Mouse (Mus musculus): Measurements from ENCODE around the gene Mtrr. TPM values are rescaled to one million over a fixed set of nuclear protein-coding genes. Genes with fewer than 3 reads are reported as not detected.

Mtrr gene
- 8.3 and 8.5 TPM in 2 replicates for polyA plus RNA-seq (2021; fragmentation: Nextera tagmentation)
- long read RNA-seq, experiment 1, transcript Mtrr-201 (15 exons, 3,692 nt), result major isoform, 11 of 19 reads
- long read RNA-seq, experiment 1, partial matches to known transcripts, result 7 of 19 reads
- long read RNA-seq, experiment 1, other reads (novel, unspliced or antisense), result 1 of 19 reads
- long read RNA-seq, experiment 2, transcript Mtrr-208 (14 exons, 2,728 nt), result minor isoform, 10 of 95 reads
- long read RNA-seq, experiment 2, transcript Mtrr-209 (15 exons, 3,861 nt), result minor isoform, 5 of 95 reads
- long read RNA-seq, experiment 2, transcript Mtrr-201 (15 exons, 3,692 nt), result major isoform, 53 of 95 reads
- long read RNA-seq, experiment 2, partial matches to known transcripts, result 9 of 95 reads
- long read RNA-seq, experiment 2, other reads (novel, unspliced or antisense), result 18 of 95 reads

DNA sequence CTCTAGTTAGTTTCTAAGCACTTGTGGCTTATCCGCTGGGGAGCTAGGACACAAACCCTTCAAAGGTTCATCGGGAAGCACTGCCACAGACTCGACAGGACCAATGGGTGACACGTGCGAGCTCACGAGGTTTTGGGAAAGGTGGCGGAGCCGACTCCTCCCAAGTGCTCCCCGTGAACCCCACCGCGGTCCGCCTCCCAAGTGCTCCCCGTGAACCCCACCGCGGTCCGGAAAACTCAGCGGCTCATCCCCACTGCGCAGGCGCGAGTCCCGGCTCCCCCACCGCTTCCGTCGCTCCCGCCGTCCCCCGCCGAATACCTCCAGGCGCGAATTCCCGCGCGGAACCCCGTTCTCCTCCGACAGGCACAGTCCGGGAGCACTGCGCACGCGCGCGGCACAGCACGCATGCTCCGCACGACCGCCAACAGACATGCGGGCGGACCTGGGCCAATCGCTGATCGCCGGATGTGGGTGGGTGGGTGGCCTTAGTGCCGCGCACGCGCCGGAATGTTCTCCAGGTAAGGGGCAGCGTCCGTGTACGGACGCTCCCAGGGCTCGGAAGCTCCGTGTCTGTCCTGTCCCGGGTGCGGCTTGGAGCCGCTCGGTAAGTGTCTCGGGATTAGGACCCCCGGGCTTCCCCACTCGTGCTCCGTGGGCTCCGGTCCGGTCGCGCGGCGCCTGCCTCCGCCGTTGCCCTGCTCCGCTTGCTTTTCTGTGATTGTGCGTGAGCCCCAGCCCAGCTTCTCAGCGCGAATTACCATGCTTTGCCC, at the start of gene Mtrr, which contains the start of gene Fastkd3:
Gene Mtrr, minus strand, starts transcription at position 403 of the 770 bp plus-strand sequence.
Gene Fastkd3, plus strand, starts transcription at position 488 of the 770 bp plus-strand sequence.

DNA sequence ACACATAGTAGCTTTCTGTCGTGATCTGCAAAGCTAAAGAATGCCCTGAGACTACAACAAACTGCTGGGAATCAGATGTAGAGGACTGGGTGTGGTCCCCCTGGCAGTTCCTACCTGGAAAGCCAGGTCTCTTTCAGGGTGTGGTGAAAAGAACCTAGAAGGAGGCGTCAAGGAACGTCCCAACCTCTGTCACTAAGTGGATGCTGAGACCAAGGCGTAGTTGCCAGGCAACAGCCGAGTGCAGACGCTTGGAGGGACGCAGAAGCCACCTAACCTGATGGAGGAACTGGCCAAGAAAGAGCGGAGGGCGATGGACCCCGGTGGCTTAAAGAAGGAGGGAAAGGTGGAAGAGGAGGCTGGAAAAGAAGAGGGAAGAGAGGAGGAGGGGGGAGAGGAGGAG, 15.2 kb upstream of the Mtrr start, which contains the start of gene 1700001L19Rik:
Gene 1700001L19Rik, plus strand, starts transcription at position 223 of the 400 bp plus-strand sequence.

Other genes starting within 250 kb of the Mtrr start
- 19.9 and 21.9 TPM in 2 replicates for gene Fastkd3, start 85 bp upstream of the Mtrr start, polyA plus RNA-seq (2021; fragmentation: Nextera tagmentation)
- gene 1700001L19Rik, start 15.3 kb upstream of the Mtrr start, polyA plus RNA-seq (2021; fragmentation: Nextera tagmentation), result 18.1 and 18.3 TPM in 2 replicates

Data from layer of hippocampus, adult 6 months (tissue).